Comparison of ENCODE assay signal across 10 mouse cellular contexts in the genomic region with DNA sequence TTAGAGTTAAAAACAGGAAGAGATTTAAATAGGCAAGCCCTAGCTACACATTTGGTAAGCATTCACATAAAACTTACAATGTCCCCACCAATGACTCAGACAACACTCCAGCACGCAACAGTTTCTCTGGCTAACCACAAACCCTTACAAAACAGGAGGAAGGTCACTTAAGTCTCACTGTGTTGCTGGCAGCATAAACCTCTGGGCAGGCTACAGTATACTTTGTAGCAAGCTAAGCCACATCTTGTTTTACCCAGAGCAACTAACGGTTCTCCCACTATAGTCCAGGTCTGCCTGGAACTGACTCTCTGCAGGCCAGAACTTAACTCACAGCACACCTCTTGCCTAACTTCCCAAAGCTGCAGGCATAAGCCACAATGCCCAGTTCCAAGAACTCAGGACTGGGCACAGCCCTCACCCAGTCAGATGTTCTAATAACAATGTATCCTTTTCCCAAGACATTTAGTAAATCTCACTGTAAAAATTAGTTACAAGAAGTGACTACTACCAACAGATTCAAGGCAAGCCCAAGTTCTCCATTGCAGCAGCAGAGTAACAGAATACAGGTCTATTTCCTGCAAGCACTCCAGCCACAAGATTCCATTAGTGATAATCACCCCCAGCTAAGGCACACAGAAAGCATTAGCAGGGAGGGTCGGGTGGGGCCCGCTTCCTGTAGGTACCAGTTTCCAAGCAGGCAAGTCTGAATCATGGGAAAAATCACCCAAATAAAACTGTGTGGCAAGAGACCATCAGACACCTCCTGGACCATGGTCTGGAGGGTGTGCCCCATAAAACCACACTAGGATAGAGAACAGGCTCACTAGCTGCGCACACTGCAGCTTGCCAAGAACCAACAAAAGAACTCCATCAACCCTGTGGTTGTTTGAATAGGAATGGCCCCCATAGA. TPM values are rescaled to one million over a fixed set of nuclear protein-coding genes. Genes with fewer than 3 reads are reported as not detected.
DNase-seq lines count a peak whose midpoint lies in the region; ATAC-seq and TF ChIP-seq lines count a peak whose summit lies in the region.
"Had no signal": no experiment of that assay in that cellular context is flagged by ENCODE, and none has a peak within 500 bp of the region (broad histone marks: within the 10 kb centered on the region; RNA-seq: fewer than 3 reads in every experiment).

No protein-coding gene starts in this region.

- H3K4me2 ChIP-seq in liver, embryonic 11.5 days = peak overlapping the region; percentile 4
- no peak overlapping the region for H3K4me2 ChIP-seq in stomach, embryonic 16.5 days (ENCODE audit: low read depth, low read length)
- H3K4me2 ChIP-seq: hindbrain, embryonic 15.5 days; limb, embryonic 12.5 days; neural tube, embryonic 12.5 days had no signal

- peaks cover 67% of the 10 kb centered on the region for H3K4me1 ChIP-seq in spleen, adult 2 months (ENCODE audit: control insufficient read depth, insufficient read depth, insufficient read length)
- peaks cover 84% of the 10 kb centered on the region for H3K4me1 ChIP-seq in liver, embryonic 11.5 days (replicated peaks; ENCODE audit: control insufficient read depth, insufficient read depth, low read length)
- peaks cover 63% of the 10 kb centered on the region for H3K4me1 ChIP-seq in stomach, embryonic 16.5 days (ENCODE audit: control insufficient read depth, insufficient read depth, low read length)

- peaks cover 3% of the 10 kb centered on the region; the same call in 1 of the 2 replicates for H3K36me3 ChIP-seq in spleen, adult 2 months (ENCODE audit: control insufficient read depth, insufficient read depth, low read length)
- peaks cover 8% of the 10 kb centered on the region for H3K36me3 ChIP-seq in liver, embryonic 11.5 days (ENCODE audit: control insufficient read depth, insufficient read depth, low read length)
- H3K36me3 ChIP-seq in stomach, embryonic 16.5 days (ENCODE audit: control insufficient read depth, insufficient read depth, low read length) = no peaks in the 10 kb centered on the region
- H3K36me3 ChIP-seq: hindbrain, embryonic 15.5 days had no signal

- WGBS in spleen, adult 2 months = 28% methylated on average over 5 of the region's 5 CpGs
- 45% methylated on average over 5 of the region's 5 CpGs for WGBS in liver, embryonic 11.5 days
- 57% methylated on average over 5 of the region's 5 CpGs for WGBS in stomach, embryonic 16.5 days

- DNase-seq in spleen, adult 2 months (ENCODE audit: low read depth in 1 of 2, low spot score in 2 of 2) = no peak
- DNase-seq in spleen, postnatal 10 days (ENCODE audit: low spot score in 2 of 2) = no peak
- peak; percentile 47 to 48 for DNase-seq in adrenal gland, postnatal 36 days
- no peak for DNase-seq in liver, embryonic 11.5 days (ENCODE audit: low spot score)
- DNase-seq in layer of hippocampus, adult 9-10 months (ENCODE audit: low spot score) = no peak
- DNase-seq in retina, postnatal 1 day = no peak

- no peaks in the 10 kb centered on the region for H3K27me3 ChIP-seq in spleen, adult 2 months (ENCODE audit: control insufficient read depth, insufficient read depth, low read length)
- H3K27me3 ChIP-seq in liver, embryonic 11.5 days (replicated peaks; ENCODE audit: control insufficient read depth, insufficient read depth, low read length) = no peaks in the 10 kb centered on the region
- H3K27me3 ChIP-seq in stomach, embryonic 16.5 days (ENCODE audit: control insufficient read depth, insufficient read depth, low read length) = no peaks in the 10 kb centered on the region
- H3K27me3 ChIP-seq: hindbrain, embryonic 15.5 days; limb, embryonic 12.5 days; neural tube, embryonic 12.5 days had no signal

- H3K4me3 ChIP-seq in spleen, adult 2 months (ENCODE audit: extremely low read depth, insufficient read depth, insufficient read length) = no peak overlapping the region
- no peak overlapping the region; the same call in 1 of the 2 replicates for H3K4me3 ChIP-seq in liver, embryonic 11.5 days (ENCODE audit: low read depth, low read length)
- no peak overlapping the region for H3K4me3 ChIP-seq in stomach, embryonic 16.5 days (replicated peaks; ENCODE audit: low read length)
- H3K4me3 ChIP-seq: hindbrain, embryonic 15.5 days; limb, embryonic 12.5 days; neural tube, embryonic 12.5 days had no signal

- no peak overlapping the region for H3K9ac ChIP-seq in liver, embryonic 11.5 days (ENCODE audit: low read depth, low read length)
- no peak overlapping the region for H3K9ac ChIP-seq in stomach, embryonic 16.5 days (ENCODE audit: low read length)
- H3K9ac ChIP-seq: hindbrain, embryonic 15.5 days; limb, embryonic 12.5 days; neural tube, embryonic 12.5 days had no signal

- TF ChIP-seq POLR2A in spleen, adult 2 months (IDR thresholded peaks at IDR 0.05; ENCODE audit: low read depth, low read length) = no peak

- ATAC-seq in liver, embryonic 11.5 days (replicated peaks; ENCODE audit: low FRiP score) = no peak
- no peak for ATAC-seq in stomach, embryonic 16.5 days (ENCODE audit: insufficient read depth, low FRiP score)

- TF ChIP-seq CTCF in spleen, adult 2 months (IDR thresholded peaks at IDR 0.05; ENCODE audit: extremely low read depth, insufficient read depth, insufficient read length, insufficient replicate concordance) = no peak

- H3K9me3 ChIP-seq in liver, embryonic 11.5 days (ENCODE audit: control insufficient read depth, low read length) = no peaks in the 10 kb centered on the region
- no peaks in the 10 kb centered on the region for H3K9me3 ChIP-seq in stomach, embryonic 16.5 days (replicated peaks; ENCODE audit: control insufficient read depth, low read length)
- H3K9me3 ChIP-seq: hindbrain, embryonic 15.5 days; limb, embryonic 12.5 days; neural tube, embryonic 12.5 days had no signal

- H3K27ac ChIP-seq in spleen, adult 2 months (ENCODE audit: insufficient read depth, low read length) = peak overlapping the region; percentile 77
- H3K27ac ChIP-seq in liver, embryonic 11.5 days (ENCODE audit: low read depth, low read length) = peak overlapping the region; percentile 21; the same call in 1 of the 2 replicates
- peak overlapping the region; percentile 51; the same call in 1 of the 2 replicates for H3K27ac ChIP-seq in stomach, embryonic 16.5 days (ENCODE audit: low read length)
- H3K27ac ChIP-seq: hindbrain, embryonic 15.5 days; limb, embryonic 12.5 days; neural tube, embryonic 12.5 days had no signal

RNA-seq across cellular contexts. Expression of a gene that starts 7.6 kb away (rescaled TPM):
- polyA plus RNA-seq in spleen, adult 2 months (2012; rRNA removed) = 32.6 and 37.8 TPM in 2 replicates
- 100 to 1,000 TPM; 104 to 108 TPM for total RNA-seq in adrenal gland, postnatal 36 days (2021)
- polyA plus RNA-seq in liver, embryonic 11.5 days (2014; fragmentation: Nextera tagmentation; extraction: Ambion mirVana) = 51.3 and 58.2 TPM in 2 replicates
- 33.2 and 33.6 TPM in 2 replicates for polyA plus RNA-seq in stomach, embryonic 16.5 days (2015; fragmentation: Nextera tagmentation; extraction: Ambion mirVana)

Comparison
In these comparisons a context has a peak if more than half of its experiments do, and no peak if none do; other contexts are left out.
1. DNase-seq: peak in adrenal gland, postnatal 36 days (2 of 2); none in spleen, adult 2 months (0 of 2), spleen, postnatal 10 days (0 of 2), liver, embryonic 11.5 days (single experiment), layer of hippocampus, adult 9-10 months (single experiment) and retina, postnatal 1 day (single experiment).
2. H3K27ac ChIP-seq: peak in every context shown above with its lines; median percentile 77 in spleen, adult 2 months; 51 in stomach, embryonic 16.5 days; 21 in liver, embryonic 11.5 days.